Mouse (Mus musculus) erythroblast, embryonic 14.5 days (primary cell): ENCODE measurements around the gene Tlk1.
"Not testable (repeated sequence)": the region's sequence is repeated elsewhere in the genome, so short reads cannot be mapped to it uniquely, and the experiment has no call there.

Experiments used
- GATA1 ChIP-seq: IDR thresholded peaks from 2 replicates; pipeline ENCODE4 v1.6.1; 2012; ENCODE audit warnings: low read length, inconsistent platforms, mixed read lengths
- TAL1 ChIP-seq: IDR thresholded peaks from 3 replicates; pipeline ENCODE4 v1.6.1; 2012; ENCODE audit warnings: low read length, inconsistent platforms, mixed read lengths

GRCm38 (mm10) chr2:70807678-70808077, 17.9 kb downstream of the Tlk1 start:
- not testable (repeated sequence) for TF ChIP-seq GATA1, TAL1
